Mouse (Mus musculus) spleen, embryonic (tissue): ENCODE measurements around the gene B4gat1.

Source experiments
- CTCF ChIA-PET: fragments of 350-600 bp; sonication (Branson Sonifier 250); formaldehyde crosslinking; loops from one replicate; lab custom pipeline; 2022; lab: Charles Lee

The B4gat1 gene

GRCm38 (mm10) chr19:5026111-5026510 lies 12.5 kb upstream of the B4gat1 start:
- CTCF ChIA-PET, result no interaction called here

GRCm38 (mm10) chr19:5032686-5033085 lies 5.9 kb upstream of the B4gat1 start:
- CTCF ChIA-PET, result interaction anchor here (1.0 kb wide), 1 partner anchor 10 kb away, joined by 4 read pairs; no protein-coding TSS in a partner anchor

DNA sequence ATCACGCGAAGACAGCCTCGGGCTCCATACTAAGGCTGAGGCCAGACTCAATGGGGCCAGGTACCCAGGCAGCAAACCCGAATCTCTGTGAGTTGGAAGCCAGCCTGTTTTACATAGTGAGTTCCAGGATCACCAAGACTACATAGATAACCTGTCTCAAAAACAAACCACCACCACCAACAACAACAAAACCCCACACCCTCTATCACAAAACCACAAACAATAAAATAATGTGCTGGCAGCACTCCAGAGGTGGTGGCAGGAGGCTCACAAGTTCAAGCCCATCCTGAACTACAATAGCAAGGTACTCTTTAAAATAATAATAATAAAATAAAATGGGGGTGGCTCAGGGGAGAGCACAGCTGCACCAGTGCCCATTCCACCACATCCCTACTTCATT lies 2.0 kb upstream of the B4gat1 start:
- CTCF ChIA-PET, result no interaction called here

DNA sequence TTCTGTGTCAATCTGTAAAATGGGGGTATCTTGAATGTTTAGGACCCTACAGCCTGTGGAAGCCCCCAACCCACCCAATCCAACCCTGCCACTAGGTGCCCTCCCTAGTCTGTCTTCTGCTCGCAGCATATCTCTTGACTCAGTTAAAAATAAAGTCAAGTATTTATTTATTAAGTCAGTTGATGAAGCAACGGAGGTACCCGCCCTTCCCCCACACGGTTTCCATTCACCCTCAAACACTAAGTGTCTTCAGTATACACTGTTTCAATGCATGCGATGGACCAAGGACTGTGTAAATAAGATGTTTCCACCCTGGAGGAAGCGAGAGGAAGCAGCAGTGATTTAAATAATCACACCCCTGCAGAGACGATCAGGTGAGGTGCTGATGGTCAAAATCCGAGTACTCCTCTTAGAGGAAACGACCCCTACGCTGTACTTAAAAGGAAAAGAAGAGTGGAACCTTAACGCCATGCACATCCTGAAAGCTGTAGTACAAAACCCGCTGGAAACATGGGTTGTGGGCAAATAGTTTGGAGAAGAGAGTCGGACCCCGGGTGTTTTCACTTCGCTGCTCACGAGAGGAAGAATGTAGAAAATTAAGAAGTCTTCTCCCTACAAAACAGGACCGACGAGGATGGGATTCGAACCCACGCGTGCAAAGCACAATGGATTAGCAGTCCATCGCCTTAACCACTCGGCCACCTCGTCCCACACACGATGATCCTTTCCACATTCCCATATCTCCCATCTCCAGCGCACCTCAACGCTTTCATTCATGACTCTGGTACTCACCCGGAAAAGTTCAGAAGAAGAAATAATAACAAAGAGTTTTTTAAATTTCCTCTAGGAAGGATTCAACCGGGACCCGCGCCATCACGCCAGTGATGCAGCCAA lies 701 bp upstream of the B4gat1 start:
- CTCF ChIA-PET, result no interaction called here

- CTCF ChIA-PET, result no interaction called here
These were observed 882 bp downstream of the B4gat1 start for GRCm38 (mm10) chr19:5039301-5040114.

DNA sequence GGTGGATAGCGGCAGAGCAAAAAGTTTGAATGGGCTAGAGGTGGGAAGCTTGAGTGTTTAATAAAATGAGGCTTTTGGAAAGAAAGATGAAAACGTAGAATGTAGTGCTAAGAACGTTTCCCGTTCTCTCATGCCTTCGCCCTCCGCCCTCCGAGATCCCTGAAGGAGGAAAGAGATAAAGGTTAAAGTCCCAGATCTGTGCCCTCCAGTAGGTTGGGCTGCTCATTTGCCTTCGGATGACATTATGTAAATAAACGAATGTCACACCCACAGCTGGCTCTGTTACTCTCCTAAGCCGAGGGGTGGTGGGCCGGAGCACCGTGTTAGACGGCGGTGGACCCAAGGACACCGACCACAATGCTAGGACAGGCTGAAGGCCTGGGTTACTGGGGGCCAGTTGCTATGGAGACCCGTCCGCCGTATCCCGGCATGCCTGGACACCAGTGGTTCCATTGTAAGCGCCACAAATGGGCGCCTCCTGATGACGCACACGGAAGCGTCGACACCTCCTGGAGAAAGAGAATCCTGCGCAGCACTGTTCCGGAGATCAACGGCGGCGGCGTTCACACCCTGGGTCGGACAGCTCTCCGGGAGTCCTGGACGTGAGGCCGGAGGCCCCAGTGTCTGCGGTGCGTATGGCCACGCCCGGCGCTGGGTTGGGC lies 2.4 kb downstream of the B4gat1 start, which contains the start of gene Brms1:
Gene Brms1, plus strand, starts transcription at position 493 of the 662 bp plus-strand sequence.
- CTCF ChIA-PET, result interaction anchor here (1.1 kb wide), 1 partner anchor 13 kb away, joined by 4 read pairs; no protein-coding TSS in a partner anchor

DNA sequence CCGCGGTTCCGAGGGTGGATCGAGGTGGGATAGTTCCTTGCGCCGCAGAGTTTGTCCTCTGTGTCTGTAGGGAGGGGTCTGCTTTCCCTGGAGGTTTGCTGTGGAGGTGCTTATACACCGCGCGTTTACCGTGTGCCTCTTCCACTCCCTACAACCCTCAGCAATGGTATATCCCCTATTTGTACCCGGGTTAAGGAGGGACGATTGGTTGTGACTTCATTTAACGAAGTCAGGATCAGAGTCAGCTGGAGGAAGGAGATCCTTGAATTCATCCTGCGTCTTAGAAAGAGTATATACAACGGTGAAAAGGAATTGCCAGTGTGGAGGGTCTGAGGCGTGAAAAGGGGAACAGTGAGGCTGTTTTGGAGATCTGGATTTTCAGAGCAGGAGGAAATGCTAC lies 3.0 kb downstream of the B4gat1 start:
- CTCF ChIA-PET, result interaction anchor here (1.1 kb wide), 1 partner anchor 12 kb away, joined by 4 read pairs; no protein-coding TSS in a partner anchor

- CTCF ChIA-PET, result no interaction called here
These were observed 6.9 kb downstream of the B4gat1 start for GRCm38 (mm10) chr19:5045531-5045930.

DNA sequence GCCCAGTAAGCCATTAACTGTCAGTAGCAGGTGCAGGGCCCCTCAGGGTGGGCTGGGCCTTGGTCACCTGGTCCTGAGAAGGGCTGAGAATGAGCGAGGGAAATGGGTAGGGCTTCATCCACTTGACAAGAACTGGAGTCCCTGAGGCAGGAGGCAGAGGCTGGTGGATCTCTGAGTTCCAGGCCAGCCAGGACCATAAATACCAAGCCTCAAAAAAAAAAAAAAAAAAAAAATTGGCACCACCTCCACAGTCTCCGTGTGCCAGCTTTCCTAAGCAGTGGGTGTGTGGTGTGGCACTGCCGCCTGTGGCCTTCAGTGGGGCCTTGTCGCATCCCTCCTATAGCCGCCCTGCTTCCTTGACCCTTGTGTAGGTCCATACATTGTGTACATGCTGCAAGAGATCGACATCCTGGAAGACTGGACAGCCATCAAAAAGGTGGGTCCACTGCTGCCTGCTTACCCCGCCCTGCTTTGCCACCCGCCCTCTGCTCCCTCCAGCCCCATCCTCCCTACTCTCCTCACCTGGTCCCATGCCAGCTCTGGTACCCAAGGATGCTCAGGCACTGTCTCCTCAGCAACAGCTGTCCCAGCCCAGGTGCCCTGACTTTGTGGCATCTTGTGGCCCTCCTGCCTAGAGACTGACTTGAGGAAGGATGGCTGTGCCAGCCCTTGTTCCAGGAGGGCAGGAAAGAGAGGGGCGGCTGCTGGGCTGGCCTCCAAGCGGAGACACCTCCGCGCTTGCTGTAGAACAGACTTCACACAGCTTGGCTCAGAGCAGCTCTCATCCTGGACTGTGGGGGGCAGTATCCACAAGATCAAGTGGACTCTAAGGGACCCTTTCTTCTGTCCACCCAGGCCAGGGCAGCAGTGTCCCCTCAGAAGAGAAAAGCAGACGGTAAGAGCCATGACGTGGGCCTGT lies 9.8 kb downstream of the B4gat1 start:
- CTCF ChIA-PET, result no interaction called here

- CTCF ChIA-PET, result interaction anchor here (0.5 kb wide), 1 partner anchor 862 kb away, joined by 3 read pairs; no protein-coding TSS in a partner anchor
These were observed 10.7 kb downstream of the B4gat1 start for GRCm38 (mm10) chr19:5049325-5049724.

- CTCF ChIA-PET, result interaction anchor here (0.5 to 0.7 kb wide), 2 partner anchors 18 to 863 kb away, joined by 3 read pairs; partner anchors contain the start of gene Cd248
These were observed 11.7 kb downstream of the B4gat1 start, which contains the start of gene Rin1 for GRCm38 (mm10) chr19:5050047-5050905. TSS of gene Rin1 (plus strand) at chr19:5050481.

- CTCF ChIA-PET, result interaction anchor here (0.6 kb wide), 1 partner anchor 551 kb away, joined by 3 read pairs; the partner anchor contains the start of gene Rnaseh2c
These were observed 12.4 kb downstream of the B4gat1 start for GRCm38 (mm10) chr19:5051031-5051430.

GRCm38 (mm10) chr19:5051515-5051914 lies 12.9 kb downstream of the B4gat1 start:
- CTCF ChIA-PET, result interaction anchor here (0.6 kb wide), 1 partner anchor 550 kb away, joined by 3 read pairs; the partner anchor contains the start of gene Rnaseh2c

DNA sequence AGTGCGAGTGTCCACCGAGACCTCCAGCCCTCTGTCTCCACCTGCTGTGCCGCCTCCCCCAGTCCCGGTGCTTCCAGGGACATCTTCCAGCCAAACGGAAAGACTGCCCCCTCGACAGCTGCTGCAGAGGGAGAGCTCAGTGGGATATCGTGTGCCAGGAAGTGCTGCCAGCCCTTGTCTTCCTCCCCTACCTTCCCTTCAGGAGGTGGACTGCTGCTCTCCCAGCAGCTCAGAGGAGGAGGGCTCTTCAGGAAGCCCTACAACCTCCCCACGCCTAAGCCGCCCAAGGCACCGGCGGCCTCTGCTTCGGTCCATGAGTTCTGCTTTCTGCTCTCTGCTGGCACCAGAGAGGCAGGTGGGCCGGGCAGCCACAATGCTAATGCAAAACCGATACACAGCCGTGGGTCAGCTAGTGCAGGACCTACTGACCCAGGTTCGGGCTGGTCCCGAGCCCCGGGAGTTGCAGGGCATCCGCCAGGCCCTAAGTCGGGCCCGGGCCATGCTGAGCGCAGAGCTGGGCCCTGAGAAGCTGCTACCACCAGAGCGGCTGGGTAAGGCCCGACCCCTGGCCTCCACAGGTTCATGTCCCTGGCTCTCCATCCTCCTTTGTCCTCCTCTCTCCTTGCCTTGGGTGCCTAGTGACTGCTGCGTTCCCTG lies 13.7 kb downstream of the B4gat1 start:
- CTCF ChIA-PET, result no interaction called here

GRCm38 (mm10) chr19:5052853-5053252 lies 14.2 kb downstream of the B4gat1 start:
- CTCF ChIA-PET, result no interaction called here

DNA sequence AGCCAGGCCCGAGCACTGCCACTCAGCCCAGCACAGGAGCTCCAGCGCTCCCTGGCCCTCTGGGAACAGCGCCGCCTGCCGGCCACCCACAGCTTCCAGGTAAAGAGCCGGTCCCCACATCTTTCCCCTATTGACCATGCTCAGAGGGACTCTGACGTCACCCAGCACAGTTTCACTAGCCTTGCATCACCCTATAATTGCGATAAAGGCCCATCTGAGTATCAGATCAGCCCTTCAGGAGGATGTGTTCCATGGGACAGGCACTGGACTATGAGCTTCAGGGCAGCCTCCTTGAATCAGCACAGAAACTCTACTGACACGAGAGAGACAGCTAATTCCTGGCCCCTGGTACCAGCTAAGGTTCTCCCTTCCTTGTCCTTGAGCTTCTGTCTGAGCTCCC lies 15.3 kb downstream of the B4gat1 start:
- CTCF ChIA-PET, result interaction anchor here (1.0 to 1.1 kb wide), 2 partner anchors 13 to 46 kb away, joined by 3 to 4 read pairs; partner anchors contain the start of gene Brms1

- CTCF ChIA-PET, result interaction anchor here (0.8 to 1.2 kb wide), 2 partner anchors 14 to 37 kb away, joined by 3 read pairs; no protein-coding TSS in a partner anchor
These were observed 17.6 kb downstream of the B4gat1 start for GRCm38 (mm10) chr19:5056251-5056650.
